12 mouse cellular contexts compared by ENCODE assay signal in genomic region chr10:94965093-94965492, GRCm38 (mm10). TPM values are rescaled to one million over a fixed set of nuclear protein-coding genes. Genes with fewer than 3 reads are reported as not detected.
A peak's percentile ranks its signal among the peaks of the same experiment; 100 is the strongest.
DNase-seq lines count a peak whose midpoint lies in the region; ATAC-seq and TF ChIP-seq lines count a peak whose summit lies in the region.
"Had no signal": no experiment of that assay in that cellular context is flagged by ENCODE, and none has a peak within 500 bp of the region (broad histone marks: within the 10 kb centered on the region; RNA-seq: fewer than 3 reads in every experiment).

No protein-coding gene starts in this region.

- TF ChIP-seq CTCF in kidney, postnatal 0 days (IDR thresholded peaks at IDR 0.05; ENCODE audit: low read depth), result peak; percentile 46
- TF ChIP-seq CTCF in small intestine, adult 2 months (IDR thresholded peaks at IDR 0.05; ENCODE audit: extremely low read depth, insufficient read length, insufficient replicate concordance, low read depth, low read length), result peak; percentile 48; the same call in 1 of the 2 replicates

- WGBS in kidney, postnatal 0 days, result 86% methylated on average over 3 of the region's 3 CpGs
- 93% methylated on average over 3 of the region's 3 CpGs for WGBS in small intestine, adult 2 months

- H3K27me3 ChIP-seq in kidney, postnatal 0 days (ENCODE audit: insufficient read depth, low read length), result no peaks in the 10 kb centered on the region
- H3K27me3 ChIP-seq in small intestine, adult 2 months (ENCODE audit: control insufficient read depth, insufficient read depth, low read length), result no peaks in the 10 kb centered on the region
- H3K27me3 ChIP-seq: heart, embryonic 12.5 days; limb, embryonic 15.5 days; midbrain, embryonic 12.5 days; stomach, embryonic 15.5 days had no signal

- H3K36me3 ChIP-seq in kidney, postnatal 0 days (ENCODE audit: insufficient read depth, low read length), result no peaks in the 10 kb centered on the region
- H3K36me3 ChIP-seq in small intestine, adult 2 months (ENCODE audit: control insufficient read depth, insufficient read depth, low read length), result no peaks in the 10 kb centered on the region
- H3K36me3 ChIP-seq: heart, embryonic 12.5 days; limb, embryonic 15.5 days; midbrain, embryonic 12.5 days; stomach, embryonic 15.5 days had no signal

- H3K4me3 ChIP-seq in kidney, postnatal 0 days (replicated peaks; ENCODE audit: low read depth, low read length), result no peak overlapping the region
- no peak overlapping the region for H3K4me3 ChIP-seq in small intestine, adult 2 months (ENCODE audit: low read depth, low read length)
- H3K4me3 ChIP-seq: heart, embryonic 12.5 days; limb, embryonic 15.5 days; midbrain, embryonic 12.5 days; stomach, embryonic 15.5 days had no signal

- H3K9me3 ChIP-seq in kidney, postnatal 0 days (replicated peaks; ENCODE audit: low read length), result no peaks in the 10 kb centered on the region
- H3K9me3 ChIP-seq: limb, embryonic 15.5 days; stomach, embryonic 15.5 days had no signal

- no peak for TF ChIP-seq POLR2A in small intestine, adult 2 months (IDR thresholded peaks at IDR 0.05; ENCODE audit: low read depth, low read length)

- H3K27ac ChIP-seq in kidney, postnatal 0 days, result no peak overlapping the region
- H3K27ac ChIP-seq in small intestine, adult 2 months (ENCODE audit: insufficient read depth, low read depth, low read length), result no peak overlapping the region
- H3K27ac ChIP-seq: limb, embryonic 15.5 days; midbrain, embryonic 12.5 days; stomach, embryonic 15.5 days had no signal

- H3K4me2 ChIP-seq in kidney, postnatal 0 days (ENCODE audit: low read length), result no peak overlapping the region
- H3K4me2 ChIP-seq: heart, embryonic 12.5 days; limb, embryonic 15.5 days; midbrain, embryonic 12.5 days; stomach, embryonic 15.5 days had no signal

- no peaks in the 10 kb centered on the region for H3K4me1 ChIP-seq in kidney, postnatal 0 days (replicated peaks; ENCODE audit: insufficient read depth, low read length)
- no peaks in the 10 kb centered on the region for H3K4me1 ChIP-seq in small intestine, adult 2 months (ENCODE audit: control insufficient read depth, insufficient read depth, insufficient read length, low read length)
- H3K4me1 ChIP-seq: heart, embryonic 12.5 days; limb, embryonic 15.5 days; midbrain, embryonic 12.5 days; stomach, embryonic 15.5 days had no signal

- no peak overlapping the region for H3K9ac ChIP-seq in kidney, postnatal 0 days (ENCODE audit: low read depth, low read length)
- H3K9ac ChIP-seq: heart, embryonic 12.5 days; limb, embryonic 15.5 days; midbrain, embryonic 12.5 days; stomach, embryonic 15.5 days had no signal

- no peak for ATAC-seq in kidney, postnatal 0 days (replicated peaks; ENCODE audit: low FRiP score, low read depth)

- no peak for DNase-seq in kidney, postnatal 0 days (ENCODE audit: low spot score)
- no peak for DNase-seq in kidney, adult 18-20 months
- peak; percentile 69 to 71 for DNase-seq in B cell, adult 2 months
- DNase-seq in NIH3T3 (ENCODE audit: low read depth), result peak; percentile 14
- DNase-seq in embryo, embryonic 10 days (ENCODE audit: low spot score), result no peak
- no peak for DNase-seq in cerebellum, adult 9-11 months
- no peak for DNase-seq in MN1 (ENCODE audit: low spot score)

RNA-seq across cellular contexts. Expression of gene Plxnc1, which starts 20.5 kb away (rescaled TPM):
- 0.94 and 1.3 TPM in 2 replicates for polyA plus RNA-seq in kidney, postnatal 0 days (2015; fragmentation: Nextera tagmentation; extraction: Ambion mirVana)
- polyA plus RNA-seq in small intestine, adult 2 months (2012; rRNA removed), result 0.61 and 0.82 TPM in 2 replicates

Comparison
In these comparisons a context has a peak if more than half of its experiments do, and no peak if none do; other contexts are left out.
1. DNase-seq: peak in B cell, adult 2 months (2 of 2) and NIH3T3 (single experiment); none in kidney, postnatal 0 days (single experiment), kidney, adult 18-20 months (single experiment), embryo, embryonic 10 days (single experiment), cerebellum, adult 9-11 months (single experiment) and MN1 (single experiment).